Mouse (Mus musculus) liver, embryonic 11.5 days (tissue): ENCODE measurements at regions not wholly inside any gene's neighbourhood (a gene's known extent, or its start where the extent isn't known, plus 50 kb on each side); places are given as distances from the start of the nearest gene placed in this dataset.

Experiments used
- ATAC-seq: fragments of 200-750 bp; cut with Nextera tagmentation; replicated peaks from 2 replicates; pipeline ENCODE4 v1.8.0; 2017; ENCODE audit warnings: moderate number of reproducible peaks, mild to moderate bottlenecking, moderate TSS enrichment, moderate library complexity; ENCODE audit not compliant: low FRiP score
- DNase-seq: peaks from one replicate; pipeline ENCODE4 v3.0.0-alpha.2; 2017; ENCODE audit warnings: low spot score
- H3K27ac ChIP-seq: fragments of 300-500 bp; sonication (generic); 2 replicates; pipeline ENCODE4 v1.5.1; 2014; ENCODE audit warnings: mild to moderate bottlenecking, low read depth, low read length, control low read depth
- H3K27me3 ChIP-seq: fragments of 300-500 bp; sonication (generic); replicated peaks from 2 replicates; pipeline ENCODE4 v1.6.1; 2014; ENCODE audit warnings: low read length, mixed read lengths; ENCODE audit not compliant: control insufficient read depth, insufficient read depth
- H3K36me3 ChIP-seq: fragments of 300-500 bp; sonication (generic); 2 replicates; pipeline ENCODE4 v1.6.1; 2014; ENCODE audit warnings: mild to moderate bottlenecking, low read length, moderate library complexity, mixed read lengths; ENCODE audit not compliant: control insufficient read depth, insufficient read depth
- H3K4me1 ChIP-seq: fragments of 300-500 bp; sonication (generic); replicated peaks from 2 replicates; pipeline ENCODE4 v1.6.1; 2014; ENCODE audit warnings: low read length, mixed read lengths; ENCODE audit not compliant: control insufficient read depth, insufficient read depth
- H3K4me2 ChIP-seq: fragments of 300-500 bp; sonication (generic); 2 replicates; pipeline ENCODE4 v1.6.1; 2014; ENCODE audit warnings: mild to moderate bottlenecking, control low read depth, moderate library complexity
- H3K4me3 ChIP-seq: fragments of 300-500 bp; sonication (generic); 2 replicates; pipeline ENCODE4 v1.5.1; 2014; ENCODE audit warnings: low read depth, low read length, control low read depth
- H3K9ac ChIP-seq: fragments of 300-500 bp; sonication (generic); 2 replicates; pipeline ENCODE4 v1.6.1; 2014; ENCODE audit warnings: low read depth, low read length, control low read depth
- H3K9me3 ChIP-seq: fragments of 300-500 bp; sonication (generic); 2 replicates; pipeline ENCODE4 v1.6.1; 2016; ENCODE audit warnings: low read length, inconsistent platforms, mixed read lengths; ENCODE audit not compliant: control insufficient read depth
- WGBS: fragments of 180-500 bp; shearing (Covaris S2); extraction: QIAGEN DNeasy Blood & Tissue Kit; methylation state at CpG from one replicate; pipeline ENCODE4 v1.1.7; 2014; 5-methylcytosine and 5-hydroxymethylcytosine counted together

DNA sequence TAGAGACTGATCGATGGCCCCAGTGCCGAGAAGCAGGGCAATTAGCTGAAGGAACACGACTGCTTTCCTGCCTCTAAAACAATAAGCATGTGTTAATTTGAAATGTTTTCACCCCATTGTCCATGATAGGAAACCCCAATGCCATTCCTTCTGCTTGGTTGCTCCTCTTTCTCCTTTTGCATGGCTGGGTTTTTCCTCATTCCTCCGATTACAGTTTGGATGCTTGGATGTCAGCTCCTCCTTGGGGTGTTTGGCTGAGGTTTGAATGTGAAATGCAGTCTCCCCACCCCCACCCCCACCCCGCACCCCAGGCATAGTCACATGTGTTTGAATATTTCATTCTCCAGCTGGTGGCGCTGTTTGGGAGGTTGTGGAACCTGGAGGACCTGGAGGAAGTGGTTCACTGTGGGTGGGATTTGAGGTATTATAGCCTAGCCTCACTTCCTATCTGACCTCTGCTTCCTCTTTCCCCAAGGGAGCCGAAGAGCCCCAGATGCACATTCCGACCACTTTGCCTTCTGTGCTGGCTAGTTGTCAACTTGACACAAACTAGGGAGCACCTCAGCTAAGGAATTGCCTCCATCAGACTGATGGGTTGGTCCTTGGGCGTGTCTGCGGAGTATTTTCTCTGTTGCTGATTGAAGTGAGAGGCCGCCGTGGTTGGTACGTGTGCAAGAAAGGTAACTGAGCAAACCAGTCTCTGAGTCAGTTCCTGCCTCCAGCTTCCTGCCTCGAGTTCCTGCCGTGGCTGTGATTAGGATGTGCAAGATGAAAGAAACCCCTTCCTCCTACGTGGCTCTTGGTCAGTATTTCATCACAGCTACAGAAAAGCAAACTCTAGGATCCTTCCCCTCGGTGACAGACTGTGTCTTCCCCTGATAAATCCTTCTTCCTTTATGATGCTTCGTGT, 128.6 kb upstream of the Grik3 start:
- 49% methylated on average over 18 of the region's 18 CpGs for WGBS
- no peaks in the 10 kb centered on the region for H3K9me3 ChIP-seq

GRCm38 (mm10) chr4:125358356-125358755, 132.1 kb upstream of the Grik3 start:
- no peak overlapping the region for H3K4me2 ChIP-seq
- 87% methylated on average over 2 of the region's 2 CpGs for WGBS
- H3K27ac ChIP-seq: no peak overlapping the region
- H3K4me3 ChIP-seq: no peak overlapping the region
- no peaks in the 10 kb centered on the region for H3K27me3 ChIP-seq
- DNase-seq (no peak), ATAC-seq (no peak)
- H3K9ac ChIP-seq: no peak overlapping the region
- H3K4me1 ChIP-seq: no peaks in the 10 kb centered on the region
- no peaks in the 10 kb centered on the region for H3K9me3 ChIP-seq
- H3K36me3 ChIP-seq: no peaks in the 10 kb centered on the region

More for the DNA sequence above, 128.6 kb upstream of the Grik3 start:
- no peaks in the 10 kb centered on the region; the same call in 1 of the 2 replicates for H3K27me3 ChIP-seq
- H3K4me2 ChIP-seq: no peak overlapping the region
- no peaks in the 10 kb centered on the region for H3K36me3 ChIP-seq
- no peak for DNase-seq
- H3K4me3 ChIP-seq: no peak overlapping the region
- no peak overlapping the region for H3K27ac ChIP-seq
- H3K4me1 ChIP-seq: no peaks in the 10 kb centered on the region
- H3K9ac ChIP-seq: no peak overlapping the region
- ATAC-seq: no peak

GRCm38 (mm10) chr4:125356441-125356840, 134.1 kb upstream of the Grik3 start:
- Histone ChIP-seq H3K4me3 (no peak overlapping the region), H3K4me1 (no peaks in the 10 kb centered on the region), H3K27ac (no peak overlapping the region), H3K36me3 (no peaks in the 10 kb centered on the region), H3K4me2 (no peak overlapping the region), H3K9me3 (no peaks in the 10 kb centered on the region), H3K27me3 (no peaks in the 10 kb centered on the region), H3K9ac (no peak overlapping the region)
- no peak for DNase-seq
- 45% methylated on average over 8 of the region's 8 CpGs for WGBS
- no peak for ATAC-seq

- no peaks in the 10 kb centered on the region for H3K4me1 ChIP-seq
- H3K27me3 ChIP-seq: no peaks in the 10 kb centered on the region
- H3K4me2 ChIP-seq: no peak overlapping the region
- H3K4me3 ChIP-seq: no peak overlapping the region
- DNase-seq (no peak), ATAC-seq (no peak)
- H3K9ac ChIP-seq: no peak overlapping the region
- H3K9me3 ChIP-seq: no peaks in the 10 kb centered on the region
- no peaks in the 10 kb centered on the region for H3K36me3 ChIP-seq
- no peak overlapping the region for H3K27ac ChIP-seq
- WGBS: 49% methylated on average over 3 of the region's 3 CpGs
These were observed 135.8 kb upstream of the Grik3 start for GRCm38 (mm10) chr4:125354742-125355141.

DNA sequence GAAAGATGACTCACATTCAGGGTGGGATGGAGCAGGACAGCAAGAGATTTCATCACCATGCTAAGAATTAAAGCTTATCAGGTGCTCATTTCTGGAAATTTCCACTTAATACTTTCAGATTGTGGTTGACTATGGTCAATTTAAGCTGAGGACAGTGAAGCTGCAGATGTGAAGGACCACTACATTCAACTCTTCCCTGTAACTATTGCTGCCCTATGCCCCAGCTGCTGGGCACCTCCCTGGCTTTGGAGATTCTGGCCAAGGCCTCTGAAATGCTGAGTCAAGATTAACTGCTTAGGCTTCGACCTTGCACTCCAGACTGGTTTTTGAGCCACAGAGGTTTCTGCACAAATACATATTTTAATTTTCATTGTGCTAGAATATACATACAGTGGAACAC, 140.4 kb upstream of the Grik3 start:
- Histone ChIP-seq H3K27ac (no peak overlapping the region), H3K36me3 (no peaks in the 10 kb centered on the region), H3K9me3 (no peaks in the 10 kb centered on the region), H3K27me3 (no peaks in the 10 kb centered on the region), H3K4me2 (no peak overlapping the region), H3K9ac (no peak overlapping the region), H3K4me1 (no peaks in the 10 kb centered on the region), H3K4me3 (no peak overlapping the region)
- ATAC-seq (no peak), DNase-seq (no peak)
- 68% methylated on average over 1 of the region's 1 CpGs for WGBS

DNA sequence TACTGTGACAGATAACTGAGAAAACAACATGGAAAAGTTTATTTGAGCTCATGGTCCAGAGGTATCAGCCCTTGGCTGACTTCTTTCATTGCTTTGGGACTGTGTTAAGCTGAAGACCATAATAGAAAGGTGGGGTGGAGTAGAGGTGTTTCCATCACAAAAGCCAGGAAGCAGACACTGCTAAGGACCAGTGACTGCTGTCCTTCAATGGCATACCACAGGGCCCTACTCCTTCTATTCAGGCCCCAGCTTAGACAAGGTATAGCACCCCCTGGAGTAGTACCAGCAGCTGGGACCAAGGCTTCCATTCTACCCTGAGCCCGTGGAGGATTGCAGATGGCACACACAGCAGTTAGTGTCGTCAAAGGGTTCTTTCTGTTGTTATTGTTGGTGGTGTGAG, 151.4 kb upstream of the Grik3 start:
- no peak for ATAC-seq
- Histone ChIP-seq H3K36me3 (no peaks in the 10 kb centered on the region), H3K4me3 (no peak overlapping the region), H3K27me3 (no peaks in the 10 kb centered on the region), H3K27ac (no peak overlapping the region), H3K9ac (no peak overlapping the region), H3K4me2 (no peak overlapping the region), H3K9me3 (no peaks in the 10 kb centered on the region), H3K4me1 (no peaks in the 10 kb centered on the region)
- no peak for DNase-seq
- WGBS: 60% methylated on average over 2 of the region's 2 CpGs

DNA sequence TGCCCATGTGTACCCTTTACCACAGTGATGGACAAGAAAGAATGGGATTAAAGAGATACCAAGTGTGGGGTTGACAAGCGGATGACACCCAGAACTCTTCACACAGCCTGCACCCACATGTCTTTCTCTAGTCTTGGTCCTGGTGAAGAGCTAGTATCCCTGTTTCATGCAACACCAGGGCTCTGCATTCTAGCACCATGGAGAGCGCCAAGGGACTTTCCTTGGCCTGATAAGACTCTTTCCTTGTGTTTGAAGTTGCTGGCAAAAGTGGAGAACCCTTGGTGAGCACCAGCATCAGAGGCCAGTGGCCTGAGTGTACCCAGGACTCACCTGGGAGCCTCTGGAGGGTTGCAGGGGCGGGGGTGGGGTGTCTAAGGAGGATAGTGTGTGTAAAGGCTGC, 161.7 kb upstream of the Grik3 start:
- no peaks in the 10 kb centered on the region for H3K9me3 ChIP-seq
- H3K4me2 ChIP-seq: no peak overlapping the region
- H3K9ac ChIP-seq: no peak overlapping the region
- no peak overlapping the region for H3K4me3 ChIP-seq
- 11% methylated on average over 3 of the region's 3 CpGs for WGBS
- H3K4me1 ChIP-seq: no peaks in the 10 kb centered on the region
- H3K27ac ChIP-seq: no peak overlapping the region
- ATAC-seq (no peak), DNase-seq (no peak)
- no peaks in the 10 kb centered on the region for H3K27me3 ChIP-seq
- no peaks in the 10 kb centered on the region for H3K36me3 ChIP-seq

DNA sequence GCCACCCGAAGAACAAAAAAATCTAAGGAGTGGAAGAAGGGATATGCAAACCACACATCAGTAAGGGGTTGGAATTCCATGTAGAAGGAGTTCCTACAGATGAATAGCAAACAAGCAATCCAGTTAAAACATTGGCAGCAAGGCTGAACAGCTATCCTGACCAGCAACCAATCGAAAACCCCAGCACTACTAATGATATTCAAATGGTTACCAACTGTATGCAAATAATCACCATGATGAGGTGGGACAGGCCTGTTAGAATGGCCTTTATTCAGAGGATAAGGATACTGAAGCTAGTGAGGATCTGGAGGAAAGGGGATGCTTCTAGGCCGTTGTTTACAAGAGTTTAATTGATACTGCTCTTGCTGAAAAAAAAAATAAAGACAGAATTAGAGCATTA, 166.0 kb upstream of the Grik3 start:
- H3K4me2 ChIP-seq: no peak overlapping the region
- H3K4me1 ChIP-seq: no peaks in the 10 kb centered on the region
- H3K27me3 ChIP-seq: no peaks in the 10 kb centered on the region
- no peaks in the 10 kb centered on the region for H3K9me3 ChIP-seq
- 63% methylated on average over 3 of the region's 3 CpGs for WGBS
- DNase-seq (no peak), ATAC-seq (no peak)
- no peaks in the 10 kb centered on the region for H3K36me3 ChIP-seq
- no peak overlapping the region for H3K4me3 ChIP-seq
- H3K27ac ChIP-seq: no peak overlapping the region
- no peak overlapping the region for H3K9ac ChIP-seq

DNA sequence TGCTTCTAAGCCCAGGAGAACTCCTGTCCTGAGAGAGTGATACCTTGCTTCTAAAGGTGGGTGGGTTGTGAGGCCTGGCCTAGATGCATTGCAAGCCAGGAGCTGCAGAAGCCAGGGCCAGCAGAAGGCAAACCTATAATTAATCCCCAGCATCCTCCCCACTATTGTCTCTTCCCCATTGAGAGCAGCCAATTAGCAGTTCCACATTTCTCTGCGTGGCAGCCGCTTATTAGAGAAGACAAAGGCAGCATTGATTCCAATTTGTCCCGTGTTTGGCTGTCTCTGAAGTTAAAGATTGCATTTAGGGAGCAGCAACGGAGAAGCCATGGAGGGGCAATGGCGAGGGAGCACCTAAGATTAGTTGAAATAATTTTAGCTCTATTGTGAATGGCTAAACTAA, 171.2 kb upstream of the Grik3 start:
- H3K4me1 ChIP-seq: no peaks in the 10 kb centered on the region
- H3K9me3 ChIP-seq: no peaks in the 10 kb centered on the region
- no peak overlapping the region for H3K27ac ChIP-seq
- no peak for ATAC-seq
- no peak overlapping the region for H3K9ac ChIP-seq
- no peak overlapping the region for H3K4me3 ChIP-seq
- no peak overlapping the region for H3K4me2 ChIP-seq
- no peaks in the 10 kb centered on the region for H3K27me3 ChIP-seq
- 61% methylated on average over 5 of the region's 5 CpGs for WGBS
- DNase-seq: no peak
- H3K36me3 ChIP-seq: no peaks in the 10 kb centered on the region
